Mouse (Mus musculus) embryonic facial prominence, embryonic 11.5 days (tissue): Measurements from ENCODE around the gene Tcea3. TPM values are rescaled to one million over a fixed set of nuclear protein-coding genes. Genes with fewer than 3 reads are reported as not detected.

Source experiments
- ATAC-seq: fragments of 200-750 bp; cut with Nextera tagmentation; replicated peaks from 2 replicates; pipeline ENCODE4 v1.8.0; 2017; ENCODE audit warnings: low read depth; ENCODE audit not compliant: insufficient number of reproducible peaks, low FRiP score, low TSS enrichment
- DNase-seq: peaks from one replicate; pipeline ENCODE4 v3.0.0-alpha.2; 2015; ENCODE audit warnings: low spot score
- H3K27ac ChIP-seq: fragments of 300-500 bp; sonication (generic); replicated peaks from 2 replicates; pipeline ENCODE4 v1.5.1; 2014; ENCODE audit warnings: mild to moderate bottlenecking, low read depth, low read length, control low read depth
- H3K27me3 ChIP-seq: fragments of 300-500 bp; sonication (generic); 2 replicates; pipeline ENCODE4 v1.6.1; 2014; ENCODE audit warnings: mild to moderate bottlenecking, low read length, moderate library complexity, mixed read lengths; ENCODE audit not compliant: control insufficient read depth, insufficient read depth
- H3K36me3 ChIP-seq: fragments of 300-500 bp; sonication (generic); replicated peaks from 2 replicates; pipeline ENCODE4 v1.6.1; 2014; ENCODE audit warnings: low read depth, mild to moderate bottlenecking, low read length, moderate library complexity, mixed read lengths; ENCODE audit not compliant: control insufficient read depth, insufficient read depth
- H3K4me1 ChIP-seq: fragments of 300-500 bp; sonication (generic); 2 replicates; pipeline ENCODE4 v1.6.1; 2014; ENCODE audit warnings: low read length, mixed read lengths; ENCODE audit not compliant: control insufficient read depth, insufficient read depth
- H3K4me2 ChIP-seq: fragments of 300-500 bp; sonication (generic); 2 replicates; pipeline ENCODE4 v1.6.1; 2014; ENCODE audit warnings: low read depth, mild to moderate bottlenecking, control low read depth, low read length, moderate library complexity
- H3K4me3 ChIP-seq: fragments of 300-500 bp; sonication (generic); 2 replicates; pipeline ENCODE4 v1.5.1; 2014; ENCODE audit warnings: low read depth, low read length, control low read depth
- H3K9ac ChIP-seq: fragments of 300-500 bp; sonication (generic); replicated peaks from 2 replicates; pipeline ENCODE4 v1.6.1; 2014; ENCODE audit warnings: mild to moderate bottlenecking, control low read depth, low read length
- H3K9me3 ChIP-seq: fragments of 300-500 bp; sonication (generic); replicated peaks from 2 replicates; pipeline ENCODE4 v1.6.1; 2016; ENCODE audit warnings: mild to moderate bottlenecking, low read length, inconsistent platforms, mixed read lengths; ENCODE audit not compliant: control insufficient read depth
- WGBS: fragments of 180-500 bp; shearing (Covaris S2); extraction: QIAGEN DNeasy Blood & Tissue Kit; methylation state at CpG from one replicate; pipeline ENCODE4 v1.1.7; 2014; 5-methylcytosine and 5-hydroxymethylcytosine counted together
- polyA plus RNA-seq: library from polyadenylated mRNA; unstranded; fragments of >200 nt; fragmentation: Nextera tagmentation; extraction: Ambion mirVana; gene quantifications from 2 replicates; pipeline ENCODE4 v1.2.1, GENCODE M21; 2014

Gene Tcea3
- 1.3 and 1.4 TPM in 2 replicates for polyA plus RNA-seq

DNA sequence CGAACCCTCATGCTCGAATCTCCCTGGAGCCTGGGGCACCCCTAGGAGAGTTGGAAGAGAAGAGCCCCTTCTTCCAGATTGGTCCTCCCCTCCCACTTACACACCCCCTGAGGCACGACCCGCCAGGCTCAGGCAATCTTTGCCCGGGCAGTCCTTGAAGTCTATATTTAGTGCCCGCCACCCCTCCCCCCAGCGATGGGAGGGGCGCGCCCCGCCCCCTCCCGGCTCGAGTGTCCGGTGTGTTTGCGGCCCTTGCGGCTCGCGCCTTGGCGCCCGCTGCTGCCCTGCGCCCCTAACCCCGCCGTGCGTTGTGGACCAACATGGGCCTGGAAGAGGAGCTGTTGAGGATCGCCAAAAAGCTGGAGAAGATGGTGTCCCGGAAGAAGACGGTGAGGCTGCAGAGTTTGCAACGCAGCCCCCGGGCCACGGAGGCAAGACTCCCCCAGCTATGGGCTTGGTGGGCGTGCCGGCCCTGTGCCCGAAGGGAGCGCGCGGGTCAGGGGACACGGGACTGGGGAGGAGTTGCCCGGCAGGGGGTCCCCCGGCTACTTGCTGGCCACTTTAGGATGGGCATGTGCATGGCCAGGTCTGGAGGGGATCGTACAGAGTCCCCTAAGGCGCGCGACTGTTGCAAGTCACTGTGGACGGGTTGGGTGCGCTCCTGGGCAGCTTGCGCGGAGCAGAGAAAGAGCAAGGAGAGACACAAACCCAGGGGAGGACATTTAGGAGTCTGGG is at the start of gene Tcea3:
TSS of gene Tcea3 (plus strand) at position 1 of the 735 bp plus-strand sequence.
- Histone ChIP-seq H3K4me2 (peak within 1 kb of the TSS; percentile 90), H3K27me3 (peaks cover 55% of the 10 kb centered on the region), H3K4me1 (peaks cover 22% of the 10 kb centered on the region), H3K9ac (peak within 1 kb of the TSS; percentile 34), H3K27ac (no peak within 1 kb of the TSS), H3K36me3 (no peaks in the 10 kb centered on the region), H3K4me3 (peak within 1 kb of the TSS; percentile 46), H3K9me3 (no peaks in the 10 kb centered on the region)
- under 1% methylated on average over 45 of the region's 46 CpGs for WGBS
- DNase-seq = peak; percentile 47
- 0 out of 2 replicates have a peak, but pooled peaks have one; percentile 31 for ATAC-seq

DNA sequence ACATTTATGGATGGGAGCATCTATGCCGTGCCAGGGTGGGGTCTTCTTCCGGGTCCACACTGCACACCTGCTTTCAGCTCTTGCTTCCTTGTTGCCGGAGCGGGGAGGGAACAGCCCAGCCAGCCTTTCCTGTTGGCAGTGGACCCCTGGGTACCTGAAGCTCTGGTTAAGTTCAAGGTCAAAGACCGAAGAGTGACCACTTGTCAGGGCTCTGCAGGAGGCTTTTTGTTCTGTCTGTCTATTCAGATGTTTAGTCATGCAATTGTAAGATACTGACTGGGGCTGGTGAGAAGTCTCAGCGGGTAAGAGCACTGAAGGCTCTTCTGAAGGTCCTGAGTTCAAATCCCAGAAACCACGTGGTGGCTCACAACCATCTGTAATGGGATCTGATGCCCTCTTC is 48.7 kb upstream of the Tcea3 start:
- Histone ChIP-seq H3K36me3 (no peaks in the 10 kb centered on the region), H3K4me1 (no peaks in the 10 kb centered on the region; the same call in 1 of the 2 replicates), H3K9ac (no peak overlapping the region), H3K27ac (no peak overlapping the region), H3K4me3 (no peak overlapping the region), H3K4me2 (no peak overlapping the region), H3K27me3 (no peaks in the 10 kb centered on the region), H3K9me3 (no peaks in the 10 kb centered on the region)
- ATAC-seq (no peak), DNase-seq (no peak)
- WGBS = 76% methylated on average over 7 of the region's 7 CpGs

DNA sequence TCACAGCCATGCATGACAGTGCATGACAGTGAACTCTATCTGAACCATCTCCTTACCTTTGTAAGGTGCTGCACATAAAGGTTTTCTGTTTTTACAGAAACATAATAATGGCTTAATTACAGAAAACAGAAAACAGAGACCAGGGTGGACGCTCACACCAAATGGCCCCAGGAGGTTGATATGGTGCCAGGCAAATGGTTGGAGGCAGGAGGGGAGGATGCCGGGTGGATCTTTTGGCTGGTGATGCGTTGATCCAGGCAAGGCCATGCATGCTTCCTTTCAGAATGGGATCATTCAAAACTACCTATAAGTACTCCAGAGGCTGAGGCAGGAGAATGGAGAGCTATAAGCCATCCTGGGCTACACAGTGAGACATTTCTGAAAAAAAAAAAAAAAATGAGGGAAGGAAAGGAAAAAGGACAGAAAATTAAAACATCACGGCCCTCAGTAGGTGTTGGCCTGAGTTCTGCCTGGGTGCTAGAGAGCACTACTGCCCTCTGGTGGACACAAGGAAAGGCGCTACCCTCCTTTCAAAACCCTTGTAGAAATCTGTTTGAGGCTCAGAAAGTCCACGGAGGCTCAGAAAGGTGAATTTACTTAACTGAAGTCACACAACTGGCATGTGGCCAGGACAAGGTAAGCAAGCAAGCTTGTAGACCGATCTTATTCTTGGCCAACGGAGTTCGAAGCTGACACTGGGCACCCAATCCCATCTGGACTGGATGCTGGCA is 47.8 kb upstream of the Tcea3 start:
- H3K9me3 ChIP-seq = no peaks in the 10 kb centered on the region
- no peaks in the 10 kb centered on the region; the same call in 1 of the 2 replicates for H3K4me1 ChIP-seq
- H3K4me3 ChIP-seq = no peak overlapping the region
- no peaks in the 10 kb centered on the region for H3K36me3 ChIP-seq
- H3K9ac ChIP-seq = no peak overlapping the region
- H3K27me3 ChIP-seq = no peaks in the 10 kb centered on the region
- ATAC-seq (no peak), DNase-seq (peak; percentile 77)
- no peak overlapping the region for H3K27ac ChIP-seq
- no peak overlapping the region for H3K4me2 ChIP-seq
- whole genome bisulfite sequencing = 30% methylated on average over 9 of the region's 9 CpGs

DNA sequence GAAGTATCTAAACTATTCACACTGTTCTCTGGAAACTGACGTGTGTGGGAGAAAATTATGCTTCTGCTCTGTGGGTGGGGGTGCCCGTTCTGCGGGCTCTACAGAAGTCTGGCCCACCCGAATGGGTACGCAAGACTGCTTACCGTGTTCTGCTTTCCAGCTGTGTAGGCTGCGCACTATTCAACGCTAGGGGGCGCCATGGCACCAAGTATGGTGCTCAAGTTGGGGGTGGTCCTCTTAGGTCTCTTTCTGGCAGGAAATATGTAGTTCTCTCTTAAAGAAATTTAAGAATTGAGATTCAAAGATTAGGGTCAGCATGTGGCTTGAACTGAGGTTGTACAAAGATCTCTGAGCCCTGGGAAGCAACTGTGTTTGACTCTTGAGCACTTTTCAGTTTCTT is 45.0 kb upstream of the Tcea3 start:
- no peaks in the 10 kb centered on the region for H3K27me3 ChIP-seq
- ATAC-seq (no peak), DNase-seq (peak; percentile 93)
- H3K4me3 ChIP-seq = no peak overlapping the region
- 7% methylated on average over 9 of the region's 9 CpGs for WGBS
- H3K9me3 ChIP-seq = no peaks in the 10 kb centered on the region
- no peak overlapping the region for H3K4me2 ChIP-seq
- no peak overlapping the region for H3K27ac ChIP-seq
- no peaks in the 10 kb centered on the region for H3K36me3 ChIP-seq
- no peak overlapping the region for H3K9ac ChIP-seq
- H3K4me1 ChIP-seq = 0 out of 2 replicates have a peak, but pooled peaks cover 2% of the 10 kb centered on the region

DNA sequence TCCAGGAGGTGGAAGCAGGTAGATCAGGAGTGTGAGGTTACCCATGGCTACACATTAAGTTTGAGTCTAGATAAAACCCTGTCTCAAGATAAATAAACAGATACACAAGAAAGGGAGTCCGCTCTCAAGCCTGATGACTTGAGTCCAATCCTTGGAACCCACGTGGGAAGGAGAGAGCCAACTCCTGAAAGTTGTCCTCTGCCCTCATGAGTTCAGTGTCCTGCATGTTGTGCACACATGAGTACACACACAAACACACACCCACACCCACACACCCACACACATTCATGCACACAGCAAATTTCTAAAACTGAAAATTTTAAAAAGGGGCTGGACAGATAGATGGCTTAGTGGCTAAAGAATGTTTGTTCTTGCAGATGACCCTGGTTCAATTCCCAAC is 42.8 kb upstream of the Tcea3 start:
- ATAC-seq = no peak
- H3K27me3 ChIP-seq = no peaks in the 10 kb centered on the region

DNA sequence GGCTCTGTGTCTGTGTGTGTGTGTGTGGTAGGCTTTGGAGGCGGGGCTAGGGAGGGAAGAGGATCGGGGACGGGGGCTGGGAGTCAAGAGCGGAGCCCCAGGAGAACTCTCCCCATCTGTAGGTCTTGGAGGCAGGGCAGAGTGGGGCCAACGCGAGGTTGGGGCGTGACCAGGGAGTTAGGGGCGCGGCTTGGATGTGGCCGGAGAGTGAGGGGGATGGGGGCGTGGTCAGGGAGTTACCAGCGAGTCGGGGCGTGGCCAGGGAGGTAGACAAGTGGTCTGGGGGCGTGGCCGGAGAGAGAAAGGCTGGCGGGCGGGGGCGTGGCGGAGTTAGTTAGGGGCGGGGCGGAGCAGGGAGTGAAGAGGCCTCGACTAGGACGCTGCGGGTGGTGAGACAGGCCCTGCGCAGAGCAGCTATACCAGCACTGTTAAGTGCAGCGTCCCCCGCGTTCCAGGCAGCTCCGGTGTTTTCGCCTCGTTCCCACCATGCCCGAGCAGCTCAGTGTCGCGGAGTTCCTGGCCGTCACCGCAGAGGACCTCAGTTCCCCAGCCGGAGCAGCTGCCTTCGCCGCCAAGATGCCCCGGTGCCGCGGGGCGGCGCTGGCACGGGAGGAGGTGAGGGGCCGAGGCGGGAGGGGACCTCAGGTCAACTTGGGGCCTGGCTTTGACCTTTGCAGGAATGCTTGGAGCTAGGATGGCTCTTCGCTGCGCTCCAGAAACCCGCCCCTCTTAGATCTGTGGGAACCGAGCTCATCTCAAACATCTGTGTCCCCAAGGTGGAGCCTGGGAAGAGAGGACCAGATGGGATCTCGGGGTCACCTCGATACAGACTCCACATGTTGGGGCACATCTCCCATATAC is 41.3 kb upstream of the Tcea3 start, which contains the start of gene Asap3:
TSS of gene Asap3 (plus strand) at position 333 of the 861 bp plus-strand sequence.
- Histone ChIP-seq H3K9me3 (no peaks in the 10 kb centered on the region), H3K27me3 (no peaks in the 10 kb centered on the region), H3K4me1 (0 out of 2 replicates have a peak, but pooled peaks cover 2% of the 10 kb centered on the region), H3K27ac (peak within 1 kb of the TSS; percentile 10; the same call in 1 of the 2 replicates), H3K4me3 (peak within 1 kb of the TSS; percentile 60), H3K36me3 (no peaks in the 10 kb centered on the region), H3K4me2 (peak within 1 kb of the TSS; percentile 95), H3K9ac (peak within 1 kb of the TSS; percentile 70)
- WGBS = under 1% methylated on average over 54 of the region's 54 CpGs
- peak; percentile 94 for ATAC-seq
- DNase-seq = peak; percentile 100

More for the DNA sequence above, 42.8 kb upstream of the Tcea3 start:
- no peak overlapping the region for H3K27ac ChIP-seq
- H3K9ac ChIP-seq = no peak overlapping the region
- no peak for DNase-seq
- 0 out of 2 replicates have a peak, but pooled peaks cover 2% of the 10 kb centered on the region for H3K4me1 ChIP-seq
- H3K9me3 ChIP-seq = no peaks in the 10 kb centered on the region
- WGBS = 77% methylated on average over 2 of the region's 2 CpGs
- no peak overlapping the region for H3K4me2 ChIP-seq
- no peak overlapping the region for H3K4me3 ChIP-seq
- H3K36me3 ChIP-seq = no peaks in the 10 kb centered on the region

DNA sequence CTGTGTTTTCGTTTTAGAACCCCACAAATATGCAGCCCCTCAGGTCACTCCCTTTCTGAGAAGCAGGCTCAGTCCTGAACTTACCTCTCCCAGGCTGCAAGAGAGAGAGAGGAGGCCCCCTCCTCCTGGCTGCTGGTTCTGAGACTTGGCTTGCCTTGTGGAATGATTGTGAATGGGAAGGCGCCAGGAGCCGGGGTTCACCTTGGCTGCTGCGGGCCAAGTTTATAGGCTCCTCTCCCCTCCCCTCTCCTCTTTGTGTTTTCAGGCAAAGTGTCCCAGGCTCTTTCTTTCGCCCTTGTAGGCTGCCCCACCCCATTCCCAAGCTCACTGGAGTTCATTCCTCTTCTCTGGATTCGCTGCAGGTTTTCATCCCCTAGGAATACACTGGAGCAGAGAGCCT is 40.6 kb upstream of the Tcea3 start:
- H3K4me2 ChIP-seq = peak overlapping the region; percentile 95
- DNase-seq (no peak), ATAC-seq (no peak)
- no peaks in the 10 kb centered on the region for H3K36me3 ChIP-seq
- no peak overlapping the region for H3K27ac ChIP-seq
- H3K4me3 ChIP-seq = peak overlapping the region; percentile 60
- 4% methylated on average over 6 of the region's 6 CpGs for WGBS
- no peaks in the 10 kb centered on the region for H3K9me3 ChIP-seq
- H3K9ac ChIP-seq = peak overlapping the region; percentile 70
- no peaks in the 10 kb centered on the region for H3K27me3 ChIP-seq
- H3K4me1 ChIP-seq = 0 out of 2 replicates have a peak, but pooled peaks cover 2% of the 10 kb centered on the region
